Mouse (Mus musculus) testis, adult 2 months (tissue): ENCODE measurements at regions not wholly inside any gene's neighbourhood (a gene's known extent, or its start where the extent isn't known, plus 50 kb on each side); places are given as distances from the start of the nearest gene placed in this dataset.

ENCODE experiments used
- CTCF ChIP-seq: fragments of 200-500 bp; IDR thresholded peaks from 2 replicates; pipeline ENCODE4 v1.5.1; 2012; ENCODE audit warnings: low read depth, mild to moderate bottlenecking, inconsistent platforms, low read length, moderate library complexity; ENCODE audit not compliant: control insufficient read depth, insufficient read depth, insufficient replicate concordance
- POLR2A ChIP-seq: fragments of 200-500 bp; IDR thresholded peaks from 2 replicates; pipeline ENCODE4 v1.6.1; 2012; ENCODE audit warnings: low read depth, mild to moderate bottlenecking, inconsistent platforms, low read length, moderate library complexity; ENCODE audit not compliant: control insufficient read depth

DNA sequence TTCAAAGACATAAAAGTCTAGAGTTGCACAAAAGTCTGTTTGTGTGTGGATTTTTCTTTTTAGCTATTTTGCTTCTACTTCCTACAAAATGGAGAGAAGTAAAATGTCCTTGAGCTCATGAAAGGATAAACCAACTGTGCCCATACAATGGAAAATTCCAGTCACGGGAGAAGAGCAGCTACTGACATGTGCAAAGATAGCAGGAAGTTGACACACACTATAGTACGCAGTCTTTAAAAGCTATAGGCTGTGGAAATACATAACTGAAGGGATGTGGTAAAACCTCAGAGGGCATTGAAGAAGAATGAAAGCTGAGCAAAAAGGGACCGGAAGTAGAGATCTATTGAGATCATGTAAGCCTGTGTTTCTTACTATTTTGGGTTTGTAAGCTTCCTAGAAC, 735.1 kb downstream of the Kcnj2 start:
- TF ChIP-seq POLR2A (no peak), CTCF (no peak)
